22 mouse cellular contexts compared by ENCODE assay signal in genomic region chr1:139325378-139325777, GRCm38 (mm10). TPM values are rescaled to one million over a fixed set of nuclear protein-coding genes. Genes with fewer than 3 reads are reported as not detected.
A peak's percentile ranks its signal among the peaks of the same experiment; 100 is the strongest.
DNase-seq lines count a peak whose midpoint lies in the region; ATAC-seq and TF ChIP-seq lines count a peak whose summit lies in the region.
"Had no signal": no experiment of that assay in that cellular context is flagged by ENCODE, and none has a peak within 500 bp of the region (broad histone marks: within the 10 kb centered on the region; RNA-seq: fewer than 3 reads in every experiment).

No protein-coding gene starts in this region.

- 60% methylated on average over 2 of the region's 2 CpGs for WGBS in forebrain, postnatal 0 days
- 62% methylated on average over 2 of the region's 2 CpGs for WGBS in forebrain, embryonic 14.5 days
- WGBS in limb, embryonic 11.5 days: 50% methylated on average over 2 of the region's 2 CpGs
- 64% methylated on average over 2 of the region's 2 CpGs for WGBS in limb, embryonic 10.5 days
- WGBS in neural tube, embryonic 14.5 days: 70% methylated on average over 2 of the region's 2 CpGs

- TF ChIP-seq POLR2A in myocyte (IDR thresholded peaks at IDR 0.05; ENCODE audit: insufficient read length, low read depth): no peak

- no peak overlapping the region for H3ac ChIP-seq in myocyte (ENCODE audit: control insufficient read depth, insufficient read length)

- H3K4me3 ChIP-seq in forebrain, postnatal 0 days (ENCODE audit: low read depth, low read length): no peak overlapping the region
- H3K4me3 ChIP-seq in forebrain, embryonic 14.5 days (ENCODE audit: low read depth, low read length): no peak overlapping the region
- H3K4me3 ChIP-seq in limb, embryonic 11.5 days (ENCODE audit: low read depth, low read length): no peak overlapping the region
- no peak overlapping the region for H3K4me3 ChIP-seq in limb, embryonic 10.5 days
- H3K4me3 ChIP-seq in neural tube, embryonic 14.5 days (ENCODE audit: low read depth, low read length): no peak overlapping the region
- no peak overlapping the region for H3K4me3 ChIP-seq in myocyte
- H3K4me3 ChIP-seq: embryonic facial prominence, embryonic 10.5 days; heart, embryonic 13.5 days; hindbrain, embryonic 12.5 days had no signal

- no peaks in the 10 kb centered on the region for H3K4me1 ChIP-seq in forebrain, postnatal 0 days (ENCODE audit: insufficient read depth)
- no peaks in the 10 kb centered on the region for H3K4me1 ChIP-seq in forebrain, embryonic 14.5 days (ENCODE audit: control insufficient read depth, insufficient read depth, low read length)
- H3K4me1 ChIP-seq in limb, embryonic 11.5 days (ENCODE audit: control insufficient read depth, insufficient read depth, low read length): no peaks in the 10 kb centered on the region
- peaks cover 11% of the 10 kb centered on the region for H3K4me1 ChIP-seq in limb, embryonic 10.5 days
- no peaks in the 10 kb centered on the region for H3K4me1 ChIP-seq in neural tube, embryonic 14.5 days (ENCODE audit: control insufficient read depth, insufficient read depth, low read length)
- H3K4me1 ChIP-seq: embryonic facial prominence, embryonic 10.5 days; hindbrain, embryonic 12.5 days had no signal

- no peaks in the 10 kb centered on the region for H3K79me2 ChIP-seq in myocyte (ENCODE audit: control insufficient read depth, insufficient read depth)

- ATAC-seq in forebrain, postnatal 0 days: no peak
- ATAC-seq in forebrain, embryonic 14.5 days: no peak
- 0 out of 2 replicates have a peak, but pooled peaks have one; percentile 13 for ATAC-seq in limb, embryonic 11.5 days (ENCODE audit: insufficient number of reproducible peaks, low FRiP score, low TSS enrichment, low read depth)
- ATAC-seq in neural tube, embryonic 14.5 days (ENCODE audit: low read depth): 0 out of 2 replicates have a peak, but pooled peaks have one; percentile 24
- ATAC-seq: forebrain, embryonic 16.5 days; hindbrain, embryonic 16.5 days had no signal

- 0 out of 2 replicates have a peak, but pooled peaks have one; percentile 17 for TF ChIP-seq CTCF in forebrain, postnatal 0 days (IDR thresholded peaks at IDR 0.05; ENCODE audit: low read depth)

- no peaks in the 10 kb centered on the region for H3K36me3 ChIP-seq in forebrain, postnatal 0 days (ENCODE audit: insufficient read depth)
- no peaks in the 10 kb centered on the region for H3K36me3 ChIP-seq in forebrain, embryonic 14.5 days (ENCODE audit: control insufficient read depth, insufficient read depth, low read length)
- H3K36me3 ChIP-seq in limb, embryonic 11.5 days (ENCODE audit: control insufficient read depth, insufficient read depth, low read length): no peaks in the 10 kb centered on the region
- no peaks in the 10 kb centered on the region for H3K36me3 ChIP-seq in limb, embryonic 10.5 days
- no peaks in the 10 kb centered on the region for H3K36me3 ChIP-seq in neural tube, embryonic 14.5 days (ENCODE audit: control insufficient read depth, insufficient read depth, low read length)
- H3K36me3 ChIP-seq in myocyte (ENCODE audit: control insufficient read depth, insufficient read depth): no peaks in the 10 kb centered on the region
- H3K36me3 ChIP-seq: embryonic facial prominence, embryonic 10.5 days; heart, embryonic 13.5 days; hindbrain, embryonic 12.5 days had no signal

- H3K27ac ChIP-seq in forebrain, postnatal 0 days (ENCODE audit: low read depth, low read length): no peak overlapping the region
- H3K27ac ChIP-seq in forebrain, embryonic 14.5 days (ENCODE audit: low read depth, low read length): no peak overlapping the region
- H3K27ac ChIP-seq in limb, embryonic 11.5 days (replicated peaks; ENCODE audit: low read depth, low read length): no peak overlapping the region
- H3K27ac ChIP-seq in limb, embryonic 10.5 days: no peak overlapping the region
- no peak overlapping the region for H3K27ac ChIP-seq in neural tube, embryonic 14.5 days (ENCODE audit: low read depth, low read length)
- H3K27ac ChIP-seq: embryonic facial prominence, embryonic 10.5 days; heart, embryonic 13.5 days; hindbrain, embryonic 12.5 days had no signal

- no peaks in the 10 kb centered on the region for H3K27me3 ChIP-seq in forebrain, postnatal 0 days (ENCODE audit: insufficient read depth, low read length)
- H3K27me3 ChIP-seq in forebrain, embryonic 14.5 days (replicated peaks; ENCODE audit: control insufficient read depth, insufficient read depth, low read length): no peaks in the 10 kb centered on the region
- no peaks in the 10 kb centered on the region for H3K27me3 ChIP-seq in limb, embryonic 11.5 days (ENCODE audit: control insufficient read depth, insufficient read depth, low read length)
- H3K27me3 ChIP-seq in limb, embryonic 10.5 days (ENCODE audit: low read depth, poor library complexity, severe bottlenecking): no peaks in the 10 kb centered on the region
- no peaks in the 10 kb centered on the region for H3K27me3 ChIP-seq in neural tube, embryonic 14.5 days (ENCODE audit: control insufficient read depth, insufficient read depth, low read length)
- H3K27me3 ChIP-seq in myocyte (ENCODE audit: control insufficient read depth, insufficient read depth, insufficient read length): no peaks in the 10 kb centered on the region
- H3K27me3 ChIP-seq: heart, embryonic 13.5 days; hindbrain, embryonic 12.5 days had no signal

- DNase-seq in forebrain, postnatal 0 days: no peak
- no peak for DNase-seq in forebrain, embryonic 14.5 days (ENCODE audit: low spot score)
- no peak for DNase-seq in limb, embryonic 11.5 days (ENCODE audit: low spot score)
- no peak for DNase-seq in limb, embryonic 10.5 days (ENCODE audit: low spot score)
- no peak for DNase-seq in neural tube, embryonic 10.5 days (ENCODE audit: extremely low spot score, low spot score)
- no peak for DNase-seq in urinary bladder, adult 18-20 months (ENCODE audit: low spot score in 2 of 2)
- DNase-seq: adrenal gland, adult 2 months; adrenal gland, postnatal 25 days; cerebellum, adult 2 months; cerebellum, postnatal 10 days; gastrocnemius, postnatal 25 days; heart, postnatal 10 days; heart, postnatal 4 days had no signal

- no peak overlapping the region for H3K4me2 ChIP-seq in forebrain, postnatal 0 days (ENCODE audit: low read depth)
- H3K4me2 ChIP-seq in forebrain, embryonic 14.5 days (ENCODE audit: low read length): no peak overlapping the region
- H3K4me2 ChIP-seq in limb, embryonic 11.5 days (ENCODE audit: low read depth, severe bottlenecking): no peak overlapping the region
- no peak overlapping the region for H3K4me2 ChIP-seq in neural tube, embryonic 14.5 days (ENCODE audit: low read depth, low read length)
- peak overlapping the region; percentile 2 for H3K4me2 ChIP-seq in myocyte (ENCODE audit: low read depth)
- H3K4me2 ChIP-seq: heart, embryonic 13.5 days; hindbrain, embryonic 12.5 days had no signal

- no peak overlapping the region for H3K9ac ChIP-seq in forebrain, postnatal 0 days
- no peak overlapping the region for H3K9ac ChIP-seq in forebrain, embryonic 14.5 days (ENCODE audit: low read length)
- H3K9ac ChIP-seq in limb, embryonic 11.5 days (ENCODE audit: low read length): no peak overlapping the region
- H3K9ac ChIP-seq in neural tube, embryonic 14.5 days (replicated peaks; ENCODE audit: low read depth, low read length): no peak overlapping the region
- H3K9ac ChIP-seq: heart, embryonic 13.5 days; hindbrain, embryonic 12.5 days had no signal

- H3K9me3 ChIP-seq in forebrain, postnatal 0 days (ENCODE audit: low read length): no peaks in the 10 kb centered on the region
- H3K9me3 ChIP-seq in forebrain, embryonic 14.5 days (replicated peaks; ENCODE audit: control insufficient read depth, low read length): no peaks in the 10 kb centered on the region
- H3K9me3 ChIP-seq in limb, embryonic 11.5 days (ENCODE audit: control insufficient read depth, low read length): no peaks in the 10 kb centered on the region
- H3K9me3 ChIP-seq in limb, embryonic 10.5 days (replicated peaks): no peaks in the 10 kb centered on the region
- H3K9me3 ChIP-seq in neural tube, embryonic 14.5 days (ENCODE audit: control insufficient read depth, low read length): no peaks in the 10 kb centered on the region
- H3K9me3 ChIP-seq: embryonic facial prominence, embryonic 10.5 days; heart, embryonic 13.5 days; hindbrain, embryonic 12.5 days had no signal

TF ChIP-seq in myocyte, 11 proteins besides CTCF, POLR2A, EP300 and RAD21:
- no peak for TF ChIP-seq CEBPB (IDR thresholded peaks at IDR 0.05; ENCODE audit: insufficient read depth, poor library complexity, severe bottlenecking)
- no peak for TF ChIP-seq SRF (IDR thresholded peaks at IDR 0.05; ENCODE audit: control insufficient read depth, insufficient read length, low read depth)
- no peak for TF ChIP-seq TCF3 (IDR thresholded peaks at IDR 0.05; ENCODE audit: insufficient read length, low read depth)
- TF ChIP-seq USF1 (IDR thresholded peaks at IDR 0.05; ENCODE audit: low read depth): no peak
- TF ChIP-seq E2F4 (IDR thresholded peaks at IDR 0.05; ENCODE audit: insufficient read depth): no peak
- no peak for TF ChIP-seq MAX (IDR thresholded peaks at IDR 0.05; ENCODE audit: low read depth)
- TF ChIP-seq POLR2AphosphoS2 (IDR thresholded peaks at IDR 0.05; ENCODE audit: insufficient read length, low read depth): no peak
- no peak for TF ChIP-seq REST (IDR thresholded peaks at IDR 0.05; ENCODE audit: insufficient read depth, insufficient read length)
- no peak for TF ChIP-seq MYOD1 (IDR thresholded peaks at IDR 0.05; ENCODE audit: control insufficient read depth in 1 of 3, insufficient read length in 2 of 3, low read depth in 2 of 3)
- TF ChIP-seq MYOG (IDR thresholded peaks at IDR 0.05; ENCODE audit: control insufficient read depth in 1 of 3, insufficient read depth in 1 of 3, insufficient read length in 2 of 3, low read depth in 2 of 3): no peak

RNA-seq across cellular contexts. Expression of gene Crb1, which starts 51.5 kb away (rescaled TPM):
- total RNA-seq in forebrain, postnatal 0 days (2014; rRNA removed): 3.2 and 4.8 TPM in 2 replicates
- 0.67 and 1.1 TPM in 2 replicates for polyA plus RNA-seq in forebrain, postnatal 0 days (2015; fragmentation: Nextera tagmentation; extraction: Ambion mirVana)
- polyA plus RNA-seq in forebrain, embryonic 14.5 days (2014; fragmentation: Nextera tagmentation; extraction: Ambion mirVana): 1.3 and 1.8 TPM in 2 replicates
- polyA plus RNA-seq in limb, embryonic 11.5 days (2014; fragmentation: Nextera tagmentation; extraction: Ambion mirVana): 0.20 and 0.28 TPM in 2 replicates
- 0.44 and 0.46 TPM in 2 replicates for polyA plus RNA-seq in limb, embryonic 10.5 days (2016; fragmentation: Nextera tagmentation; extraction: Ambion mirVana)
- polyA plus RNA-seq in neural tube, embryonic 14.5 days (2014; fragmentation: Nextera tagmentation; extraction: Ambion mirVana): 1.1 and 1.5 TPM in 2 replicates
- polyA plus RNA-seq in myocyte (2012; fragmentation: generic; extraction: Trizol): 0.08 TPM
- total RNA-seq: adrenal gland, adult 2 months; adrenal gland, postnatal 25 days; gastrocnemius, postnatal 25 days; granulocyte monocyte progenitor cell, adult 5-6 weeks had no signal
- polyA plus RNA-seq: adrenal gland, adult 2 months; C2C12 had no signal

Comparison
In these comparisons a context has a peak if more than half of its experiments do, and no peak if none do; other contexts are left out.
1. ATAC-seq: peak in limb, embryonic 11.5 days (single experiment) and neural tube, embryonic 14.5 days (single experiment); none in forebrain, postnatal 0 days (single experiment) and forebrain, embryonic 14.5 days (single experiment).